Mouse (Mus musculus) neural tube, embryonic 15.5 days (tissue): Measurements from ENCODE around the gene Fam161b. TPM values are rescaled to one million over a fixed set of nuclear protein-coding genes. Genes with fewer than 3 reads are reported as not detected.
A peak's percentile ranks its signal among the peaks of the same experiment; 100 is the strongest.

ENCODE experiments used
- ATAC-seq: fragments of 200-750 bp; cut with Nextera tagmentation; 2 replicates; pipeline ENCODE4 v1.8.0; 2017; ENCODE audit warnings: mild to moderate bottlenecking, moderate TSS enrichment, moderate library complexity; ENCODE audit not compliant: low FRiP score
- H3K27ac ChIP-seq: fragments of 300-500 bp; sonication (generic); replicated peaks from 2 replicates; pipeline ENCODE4 v1.5.1; 2015; ENCODE audit warnings: mild to moderate bottlenecking, inconsistent platforms
- H3K27me3 ChIP-seq: fragments of 300-500 bp; sonication (generic); replicated peaks from 2 replicates; pipeline ENCODE4 v1.6.1; 2015; ENCODE audit warnings: inconsistent platforms
- H3K36me3 ChIP-seq: fragments of 300-500 bp; sonication (generic); 2 replicates; pipeline ENCODE4 v1.6.1; 2015; ENCODE audit warnings: inconsistent platforms
- H3K4me1 ChIP-seq: fragments of 300-500 bp; sonication (generic); 2 replicates; pipeline ENCODE4 v1.6.1; 2015; ENCODE audit warnings: inconsistent platforms
- H3K4me2 ChIP-seq: fragments of 300-500 bp; sonication (generic); 2 replicates; pipeline ENCODE4 v1.6.1; 2015; ENCODE audit warnings: inconsistent platforms, mild to moderate bottlenecking, moderate library complexity
- H3K4me3 ChIP-seq: fragments of 300-500 bp; sonication (generic); replicated peaks from 2 replicates; pipeline ENCODE4 v1.5.1; 2015; ENCODE audit warnings: mild to moderate bottlenecking, inconsistent platforms
- H3K9ac ChIP-seq: fragments of 300-500 bp; sonication (generic); replicated peaks from 2 replicates; pipeline ENCODE4 v1.6.1; 2015; ENCODE audit warnings: mild to moderate bottlenecking, inconsistent platforms
- H3K9me3 ChIP-seq: fragments of 300-500 bp; sonication (generic); replicated peaks from 2 replicates; pipeline ENCODE4 v1.6.1; 2016; ENCODE audit warnings: inconsistent platforms
- WGBS: fragments of 180-500 bp; shearing (Covaris S2); methylation state at CpG from one replicate; pipeline ENCODE4 v1.1.7; 2015; ENCODE audit warnings: mixed read lengths; 5-methylcytosine and 5-hydroxymethylcytosine counted together
- polyA plus RNA-seq: library from polyadenylated mRNA; unstranded; fragments of >200 nt; fragmentation: Nextera tagmentation; extraction: Ambion mirVana; gene quantifications from 2 replicates; pipeline ENCODE4 v1.2.1, GENCODE M21; 2015

The Fam161b gene
- polyA plus RNA-seq = 16.0 and 16.8 TPM in 2 replicates

DNA sequence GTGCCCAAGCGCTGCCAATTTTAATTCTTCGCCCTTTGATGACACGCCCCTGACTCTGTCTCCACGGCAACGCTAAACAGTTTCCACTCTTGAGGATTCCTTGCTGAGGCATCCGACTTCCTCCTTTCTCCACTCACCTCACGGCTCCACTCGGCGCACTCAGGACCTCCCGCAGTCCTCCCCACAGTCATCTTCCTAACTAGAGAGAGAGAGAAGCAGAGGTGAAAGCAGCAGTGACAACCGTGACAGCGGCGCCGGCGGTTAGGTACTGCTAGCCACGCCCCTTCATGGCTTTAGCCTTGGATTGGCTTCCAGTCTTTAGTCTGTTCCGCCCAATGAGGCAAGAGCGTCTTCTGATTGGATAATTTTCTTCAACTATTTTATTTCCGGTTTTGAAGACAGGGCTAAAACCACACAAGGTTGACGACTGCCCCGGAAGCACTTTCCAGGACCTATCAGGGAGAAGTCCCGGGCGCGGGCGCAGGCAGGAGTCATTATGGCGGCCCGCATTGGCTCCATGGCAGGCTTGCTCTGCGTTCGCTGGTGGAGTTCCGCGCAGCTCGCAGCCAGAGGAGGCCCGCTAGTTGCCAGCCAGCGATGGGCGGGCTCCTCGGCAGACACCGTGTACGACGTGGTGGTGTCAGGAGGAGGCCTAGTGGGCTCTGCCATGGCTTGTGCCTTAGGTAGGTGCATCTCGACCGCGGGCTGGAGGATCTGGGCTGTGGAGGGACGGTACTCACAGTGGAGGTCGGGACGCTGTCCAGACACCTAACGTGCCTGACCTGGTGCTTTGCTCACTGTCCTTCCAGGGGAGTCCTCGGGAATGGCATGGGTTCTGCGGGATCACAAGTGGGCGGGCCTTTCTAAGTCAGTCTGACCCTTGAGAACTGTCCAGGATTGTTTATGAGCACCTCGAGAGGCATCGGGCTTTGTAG is at the start of gene Fam161b, which contains the start of gene Coq6:
TSS of gene Fam161b (minus strand) at position 279 of the 935 bp plus-strand sequence.
TSS of gene Coq6 (plus strand) at position 103 of the 935 bp plus-strand sequence.
- H3K4me3 ChIP-seq = peak within 1 kb of the TSS; percentile 84
- H3K9ac ChIP-seq = peak within 1 kb of the TSS; percentile 90
- peak within 1 kb of the TSS; percentile 79 for H3K4me2 ChIP-seq
- H3K27me3 ChIP-seq = no peaks in the 10 kb centered on the region
- peak; percentile 100 for ATAC-seq
- peaks cover 10% of the 10 kb centered on the region; the same call in 1 of the 2 replicates for H3K36me3 ChIP-seq
- H3K9me3 ChIP-seq = no peaks in the 10 kb centered on the region
- peaks cover 33% of the 10 kb centered on the region for H3K4me1 ChIP-seq
- WGBS = under 1% methylated on average over 51 of the region's 51 CpGs
- peak within 1 kb of the TSS; percentile 79 for H3K27ac ChIP-seq

- H3K4me1 ChIP-seq = peaks cover 12% of the 10 kb centered on the region
- under 1% methylated on average over 61 of the region's 63 CpGs for WGBS
- H3K9ac ChIP-seq = peak within 1 kb of the TSS; percentile 89
- H3K4me3 ChIP-seq = peak within 1 kb of the TSS; percentile 82
- peak within 1 kb of the TSS; percentile 86 for H3K4me2 ChIP-seq
- peak within 1 kb of the TSS; percentile 93 for H3K27ac ChIP-seq
- no peaks in the 10 kb centered on the region for H3K9me3 ChIP-seq
- no peaks in the 10 kb centered on the region for H3K27me3 ChIP-seq
- ATAC-seq = peak; percentile 94
- no peaks in the 10 kb centered on the region for H3K36me3 ChIP-seq
Observed at GRCm38 (mm10) chr12:84408819-84409507, 47.3 kb upstream of the Fam161b start, which contains the start of the genes Entpd5 and Bbof1. TSS of gene Entpd5 (minus strand) at chr12:84409029. TSS of gene Bbof1 (plus strand) at chr12:84409071.

- ATAC-seq = peak; percentile 78
- Histone ChIP-seq H3K4me3 (peak overlapping the region; percentile 82), H3K4me2 (peak overlapping the region; percentile 86), H3K27me3 (no peaks in the 10 kb centered on the region), H3K4me1 (peaks cover 12% of the 10 kb centered on the region), H3K27ac (peak overlapping the region; percentile 93), H3K9me3 (no peaks in the 10 kb centered on the region), H3K36me3 (no peaks in the 10 kb centered on the region), H3K9ac (peak overlapping the region; percentile 89)
- 1% methylated on average over 50 of the region's 52 CpGs for WGBS
Observed at GRCm38 (mm10) chr12:84407874-84408818, 46.5 kb upstream of the Fam161b start.

GRCm38 (mm10) chr12:84407259-84407658 is 45.6 kb upstream of the Fam161b start:
- no peak overlapping the region for H3K27ac ChIP-seq
- WGBS = 65% methylated on average over 4 of the region's 4 CpGs
- H3K9me3 ChIP-seq = no peaks in the 10 kb centered on the region
- H3K4me1 ChIP-seq = peaks cover 12% of the 10 kb centered on the region
- ATAC-seq = no peak
- no peaks in the 10 kb centered on the region for H3K27me3 ChIP-seq
- H3K4me2 ChIP-seq = no peak overlapping the region
- no peak overlapping the region for H3K9ac ChIP-seq
- H3K36me3 ChIP-seq = no peaks in the 10 kb centered on the region
- no peak overlapping the region for H3K4me3 ChIP-seq

- no peaks in the 10 kb centered on the region for H3K9me3 ChIP-seq
- H3K27ac ChIP-seq = no peak overlapping the region
- no peak overlapping the region for H3K4me3 ChIP-seq
- 76% methylated on average over 6 of the region's 6 CpGs for WGBS
- no peaks in the 10 kb centered on the region for H3K27me3 ChIP-seq
- H3K4me1 ChIP-seq = peaks cover 10% of the 10 kb centered on the region
- no peak overlapping the region for H3K4me2 ChIP-seq
- H3K36me3 ChIP-seq = no peaks in the 10 kb centered on the region
- H3K9ac ChIP-seq = no peak overlapping the region
- no peak for ATAC-seq
Observed at GRCm38 (mm10) chr12:84404541-84404940, 42.9 kb upstream of the Fam161b start.

DNA sequence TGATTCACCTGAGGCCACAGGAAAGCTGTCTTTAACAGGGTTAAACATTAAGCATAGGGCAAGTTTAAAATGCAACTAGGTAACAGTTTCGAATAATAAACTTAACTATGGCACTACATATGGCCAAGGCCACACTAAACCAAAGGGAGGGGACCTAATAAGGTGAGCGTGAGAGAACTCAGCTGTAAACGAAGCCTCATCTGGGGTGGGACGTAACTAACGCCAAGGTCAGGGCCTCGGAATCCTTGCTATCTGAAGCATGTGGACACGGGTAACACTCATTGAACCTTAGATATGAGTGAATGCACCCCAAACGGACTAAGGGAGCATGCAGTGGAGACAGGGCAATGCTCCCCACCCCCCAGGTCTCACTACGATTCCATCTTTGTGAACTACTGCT is 41.3 kb upstream of the Fam161b start:
- Histone ChIP-seq H3K4me3 (no peak overlapping the region), H3K9ac (no peak overlapping the region), H3K27me3 (no peaks in the 10 kb centered on the region), H3K4me1 (peaks cover 4% of the 10 kb centered on the region), H3K27ac (no peak overlapping the region), H3K9me3 (no peaks in the 10 kb centered on the region), H3K4me2 (no peak overlapping the region), H3K36me3 (no peaks in the 10 kb centered on the region)
- no peak for ATAC-seq
- 82% methylated on average over 9 of the region's 9 CpGs for whole genome bisulfite sequencing

DNA sequence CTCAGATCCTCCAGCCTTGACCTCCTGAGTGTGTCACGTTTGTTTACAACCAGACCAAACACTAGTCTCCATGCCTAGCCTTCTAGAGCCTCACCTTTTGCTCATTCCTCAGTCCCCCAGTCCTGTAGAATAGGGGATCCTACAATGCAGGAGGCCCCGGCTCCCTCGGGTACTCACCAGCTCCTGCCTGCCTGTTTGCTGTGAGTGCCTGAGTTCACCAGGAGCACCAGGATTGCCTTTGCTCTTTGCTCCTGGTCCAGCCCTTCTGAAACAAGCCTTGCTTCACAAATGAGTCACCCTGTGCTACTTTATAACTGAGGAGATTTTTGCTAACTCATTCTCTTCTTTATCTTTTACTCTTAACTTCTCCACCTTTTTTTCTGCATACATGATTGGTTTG is 39.0 kb upstream of the Fam161b start:
- ATAC-seq = no peak
- 65% methylated on average over 3 of the region's 3 CpGs for WGBS
- Histone ChIP-seq H3K4me3 (no peak overlapping the region), H3K4me2 (no peak overlapping the region), H3K9me3 (no peaks in the 10 kb centered on the region), H3K27ac (no peak overlapping the region), H3K36me3 (no peaks in the 10 kb centered on the region; the same call in 1 of the 2 replicates), H3K9ac (no peak overlapping the region), H3K4me1 (no peaks in the 10 kb centered on the region), H3K27me3 (no peaks in the 10 kb centered on the region)

- H3K27ac ChIP-seq = no peak overlapping the region
- no peaks in the 10 kb centered on the region for H3K9me3 ChIP-seq
- no peak overlapping the region for H3K4me2 ChIP-seq
- ATAC-seq = no peak
- H3K36me3 ChIP-seq = no peaks in the 10 kb centered on the region; the same call in 1 of the 2 replicates
- 85% methylated on average over 3 of the region's 3 CpGs for WGBS
- no peaks in the 10 kb centered on the region for H3K4me1 ChIP-seq
- no peaks in the 10 kb centered on the region for H3K27me3 ChIP-seq
- no peak overlapping the region for H3K9ac ChIP-seq
- H3K4me3 ChIP-seq = no peak overlapping the region
Observed at GRCm38 (mm10) chr12:84400068-84400467, 38.4 kb upstream of the Fam161b start.

DNA sequence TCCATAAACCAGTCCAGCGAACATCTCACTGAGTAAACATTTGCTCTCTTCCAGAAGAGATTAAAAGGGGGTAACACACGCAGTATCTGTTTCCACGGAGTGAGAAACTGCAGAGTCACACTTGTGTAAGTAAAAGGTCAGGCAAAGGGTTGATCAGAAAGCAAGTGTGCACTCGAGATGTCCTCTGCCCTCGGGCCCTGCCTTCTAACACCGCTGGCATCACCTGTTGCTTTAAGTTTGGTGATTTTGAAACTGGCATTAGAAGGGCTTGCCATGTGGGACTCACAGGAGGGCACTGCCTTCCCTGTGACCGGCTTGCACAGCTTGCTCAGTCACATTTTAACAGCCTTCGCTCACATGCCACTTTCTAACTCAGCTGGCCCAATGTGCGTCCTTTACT is 38.0 kb upstream of the Fam161b start:
- 85% methylated on average over 9 of the region's 9 CpGs for WGBS
- no peak for ATAC-seq
- H3K27me3 ChIP-seq = no peaks in the 10 kb centered on the region
- no peak overlapping the region for H3K4me3 ChIP-seq
- H3K4me1 ChIP-seq = no peaks in the 10 kb centered on the region
- no peaks in the 10 kb centered on the region for H3K9me3 ChIP-seq
- H3K9ac ChIP-seq = no peak overlapping the region
- H3K36me3 ChIP-seq = no peaks in the 10 kb centered on the region; the same call in 1 of the 2 replicates
- H3K4me2 ChIP-seq = no peak overlapping the region
- H3K27ac ChIP-seq = no peak overlapping the region

DNA sequence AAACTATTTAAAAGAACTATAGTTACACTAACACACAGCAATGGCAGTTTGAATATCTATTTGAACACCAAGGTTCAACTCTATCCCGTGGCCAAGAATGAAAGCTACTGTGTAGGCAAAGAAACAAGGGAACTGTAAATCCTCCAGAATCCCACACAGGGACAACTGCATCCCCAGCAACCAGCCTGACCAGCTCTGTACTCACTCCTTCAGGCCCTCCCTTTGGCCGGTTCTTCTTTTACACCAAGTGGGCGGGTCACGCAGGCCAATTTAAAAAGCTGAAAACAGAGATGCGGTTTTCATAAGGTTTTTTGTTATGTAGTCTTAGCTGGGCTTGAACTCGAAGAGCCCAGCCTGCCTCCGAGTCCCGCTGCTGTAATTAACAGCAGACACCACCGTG is 37.5 kb upstream of the Fam161b start:
- H3K4me3 ChIP-seq = no peak overlapping the region
- H3K4me2 ChIP-seq = no peak overlapping the region
- no peak overlapping the region for H3K27ac ChIP-seq
- no peak for ATAC-seq
- no peaks in the 10 kb centered on the region for H3K4me1 ChIP-seq
- no peaks in the 10 kb centered on the region for H3K9me3 ChIP-seq
- H3K36me3 ChIP-seq = no peaks in the 10 kb centered on the region; the same call in 1 of the 2 replicates
- 81% methylated on average over 9 of the region's 9 CpGs for WGBS
- H3K27me3 ChIP-seq = no peaks in the 10 kb centered on the region
- H3K9ac ChIP-seq = no peak overlapping the region

GRCm38 (mm10) chr12:84398629-84399028 is 37.0 kb upstream of the Fam161b start:
- 80% methylated on average over 5 of the region's 5 CpGs for WGBS
- H3K9ac ChIP-seq = no peak overlapping the region
- H3K27me3 ChIP-seq = no peaks in the 10 kb centered on the region
- no peaks in the 10 kb centered on the region; the same call in 1 of the 2 replicates for H3K36me3 ChIP-seq
- H3K4me3 ChIP-seq = no peak overlapping the region
- H3K4me1 ChIP-seq = no peaks in the 10 kb centered on the region
- H3K4me2 ChIP-seq = no peak overlapping the region
- no peaks in the 10 kb centered on the region for H3K9me3 ChIP-seq
- H3K27ac ChIP-seq = no peak overlapping the region
- ATAC-seq = no peak
